Mouse (Mus musculus) left cerebral cortex, adult 18-20 months (tissue): ENCODE measurements at regions not wholly inside any gene's neighbourhood (a gene's known extent, or its start where the extent isn't known, plus 50 kb on each side); places are given as distances from the start of the nearest gene placed in this dataset.

ENCODE experiments used
- DNase-seq, 2 experiments: peaks; one replicate each; pipeline ENCODE4 v3.0.0; 2021 to 2022; ENCODE audit warnings: low spot score in 2 of 2, mixed read lengths in 1 of 2

- no peak for DNase-seq
These were observed 279.4 kb downstream of the Mctp2 start for GRCm38 (mm10) chr7:72027006-72027405.

DNA sequence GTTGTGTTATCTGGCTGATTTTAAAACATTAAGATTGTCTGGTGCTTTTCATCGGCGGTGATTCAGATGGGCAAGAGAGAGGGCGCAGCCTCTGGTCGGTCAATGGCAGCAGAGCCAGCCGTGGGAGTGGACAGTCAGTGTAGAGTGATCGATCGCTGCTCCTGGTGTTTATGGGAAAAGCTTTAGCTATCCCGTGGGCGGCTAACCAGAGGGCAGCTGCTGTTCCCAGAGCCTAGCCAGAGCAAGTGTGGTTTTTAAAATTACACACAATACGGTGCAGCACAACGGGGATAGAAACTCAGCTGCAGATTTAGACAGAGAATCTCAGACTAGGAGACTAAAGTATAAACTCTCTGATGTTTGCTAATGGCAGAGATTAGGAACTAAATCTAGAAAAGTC, 297.3 kb downstream of the Mctp2 start:
- no peak for DNase-seq

GRCm38 (mm10) chr7:72004311-72004710, 302.1 kb downstream of the Mctp2 start:
- no peak for DNase-seq

DNA sequence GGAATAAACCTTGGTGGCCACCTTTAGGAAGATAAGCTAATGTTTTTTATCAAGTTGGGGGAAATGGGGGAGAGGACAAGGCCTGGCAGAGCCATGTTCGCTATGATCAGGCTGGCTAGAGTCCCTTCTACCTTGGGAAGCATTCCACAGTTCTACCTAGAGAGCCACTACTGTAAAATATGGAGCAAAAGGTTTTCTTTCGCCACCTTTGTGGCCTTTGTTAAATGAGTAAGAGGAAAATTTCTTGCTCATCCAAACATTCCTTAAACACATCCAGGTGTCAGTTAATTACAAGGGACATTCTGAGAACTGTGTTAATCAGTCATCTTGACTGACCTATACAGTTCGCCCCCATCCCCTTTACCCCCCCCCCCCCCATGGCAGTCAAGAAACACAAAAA, 313.9 kb downstream of the Mctp2 start:
- no peak for DNase-seq

DNA sequence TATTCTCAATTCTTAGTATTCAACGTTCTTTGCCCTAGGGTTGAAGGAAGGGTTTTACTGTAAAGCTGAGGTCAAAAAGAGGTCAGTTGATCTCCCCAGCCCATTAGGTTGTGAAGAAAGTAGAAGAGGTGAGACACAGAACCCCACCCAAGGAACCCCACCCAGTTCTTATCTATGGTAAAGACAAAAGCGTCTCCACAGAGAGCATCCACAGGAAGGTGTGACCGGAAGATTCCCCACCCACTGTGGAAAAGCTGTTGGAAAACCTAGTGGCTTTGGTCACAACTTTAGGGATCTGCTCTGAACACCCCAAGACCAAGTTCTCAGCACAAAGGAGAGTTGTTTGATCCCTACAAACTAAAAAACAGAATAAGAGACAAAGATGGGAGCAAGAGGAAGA, 314.6 kb downstream of the Mctp2 start:
- no peak for DNase-seq

- no peak for DNase-seq
These were observed 315.2 kb downstream of the Mctp2 start for GRCm38 (mm10) chr7:71991206-71991605.

DNA sequence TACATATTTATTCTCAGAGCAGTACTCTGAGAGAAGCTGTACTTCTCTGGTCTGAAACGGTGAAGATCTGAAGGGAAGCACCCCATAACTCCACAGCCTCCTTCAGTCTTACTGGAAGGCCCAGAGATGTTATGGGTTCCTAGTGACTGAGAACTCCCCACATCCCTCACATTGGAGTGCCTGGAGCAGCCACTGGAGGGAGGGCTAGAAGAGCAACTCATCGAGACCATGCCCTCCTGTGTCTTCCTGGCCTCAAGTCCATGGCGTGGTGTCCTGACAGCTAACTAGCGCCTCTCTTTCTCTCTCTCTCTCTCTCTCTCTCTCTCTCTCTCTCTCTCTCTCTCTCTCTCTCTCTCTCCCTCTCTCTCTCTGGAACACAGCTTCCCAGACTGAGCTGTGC, 340.4 kb downstream of the Mctp2 start:
- DNase-seq = no peak

- DNase-seq = no peak
These were observed 343.0 kb downstream of the Mctp2 start for GRCm38 (mm10) chr7:71963456-71963855.

DNA sequence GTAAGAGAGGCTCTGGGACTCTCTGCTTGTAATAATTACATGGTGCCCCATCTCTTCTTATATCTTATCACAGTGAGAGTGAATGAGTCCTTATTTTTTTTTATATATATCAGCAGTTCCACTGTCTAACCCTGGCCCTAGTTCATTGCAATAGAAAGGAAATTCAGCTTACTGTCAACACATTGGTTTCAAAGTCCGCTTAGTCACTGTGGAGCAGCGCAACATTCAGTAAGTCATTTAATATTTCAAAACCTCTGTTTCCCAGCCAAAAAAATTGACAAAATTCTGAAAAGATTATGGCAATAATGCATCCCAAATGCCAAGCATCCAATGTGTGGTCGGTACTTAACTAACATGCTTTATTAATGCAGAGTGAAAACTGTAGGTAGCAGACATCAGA, 343.6 kb downstream of the Mctp2 start:
- no peak for DNase-seq

DNA sequence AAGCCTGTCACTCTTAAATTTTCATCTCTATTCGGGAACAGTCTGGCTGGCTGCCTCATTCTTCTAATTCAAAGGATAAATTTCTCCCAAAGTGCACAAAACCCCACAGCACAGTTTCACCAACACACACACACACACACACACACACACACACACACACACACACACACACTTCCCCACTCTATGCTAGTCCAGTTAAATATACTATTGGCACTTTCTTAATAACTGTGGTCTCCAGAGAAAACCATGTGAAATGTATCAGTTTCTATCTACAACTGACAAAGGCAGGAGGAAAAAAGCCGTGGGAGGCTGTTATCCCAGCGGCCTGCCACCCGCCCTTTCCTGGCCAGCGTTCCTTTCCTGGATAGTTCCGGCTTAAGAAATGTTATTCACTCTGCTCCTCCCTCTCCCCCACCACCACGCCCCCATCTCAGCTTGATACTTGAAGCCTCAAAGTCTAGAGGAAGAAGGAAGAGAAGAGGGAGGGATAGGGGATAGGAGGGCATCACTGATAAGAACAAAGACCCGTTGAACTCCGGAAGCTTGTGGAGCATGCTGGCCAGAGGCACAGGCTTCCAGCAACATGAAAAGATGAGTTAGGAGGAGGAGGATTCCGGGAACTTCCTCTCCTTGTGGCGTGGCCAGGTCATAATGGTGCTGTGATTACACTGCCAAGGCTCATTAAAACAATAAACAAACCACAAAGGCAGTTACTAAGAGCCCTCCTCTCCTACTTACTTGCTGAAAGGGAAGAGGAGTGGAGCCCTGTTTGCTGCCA, 345.8 kb downstream of the Mctp2 start:
- DNase-seq = no peak

DNA sequence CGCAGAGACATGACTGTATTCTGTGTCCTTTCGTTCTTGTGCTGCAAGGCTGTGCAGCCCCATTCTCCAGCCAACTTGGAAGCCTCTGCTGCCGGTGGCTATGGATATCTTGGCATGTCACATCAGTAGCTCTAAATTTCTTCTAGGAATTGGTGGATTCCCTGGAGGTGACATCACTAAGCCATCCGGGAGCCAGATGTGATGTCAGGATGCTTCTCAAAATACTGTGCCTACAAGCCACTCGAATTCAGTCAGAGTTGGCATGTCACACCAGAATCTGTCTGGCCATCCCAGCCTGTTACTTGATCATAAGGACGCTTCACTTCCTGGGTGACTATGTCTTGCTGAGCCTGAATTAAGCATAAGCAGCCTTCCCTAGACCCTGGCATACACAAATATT, 359.9 kb downstream of the Mctp2 start:
- no peak for DNase-seq

DNA sequence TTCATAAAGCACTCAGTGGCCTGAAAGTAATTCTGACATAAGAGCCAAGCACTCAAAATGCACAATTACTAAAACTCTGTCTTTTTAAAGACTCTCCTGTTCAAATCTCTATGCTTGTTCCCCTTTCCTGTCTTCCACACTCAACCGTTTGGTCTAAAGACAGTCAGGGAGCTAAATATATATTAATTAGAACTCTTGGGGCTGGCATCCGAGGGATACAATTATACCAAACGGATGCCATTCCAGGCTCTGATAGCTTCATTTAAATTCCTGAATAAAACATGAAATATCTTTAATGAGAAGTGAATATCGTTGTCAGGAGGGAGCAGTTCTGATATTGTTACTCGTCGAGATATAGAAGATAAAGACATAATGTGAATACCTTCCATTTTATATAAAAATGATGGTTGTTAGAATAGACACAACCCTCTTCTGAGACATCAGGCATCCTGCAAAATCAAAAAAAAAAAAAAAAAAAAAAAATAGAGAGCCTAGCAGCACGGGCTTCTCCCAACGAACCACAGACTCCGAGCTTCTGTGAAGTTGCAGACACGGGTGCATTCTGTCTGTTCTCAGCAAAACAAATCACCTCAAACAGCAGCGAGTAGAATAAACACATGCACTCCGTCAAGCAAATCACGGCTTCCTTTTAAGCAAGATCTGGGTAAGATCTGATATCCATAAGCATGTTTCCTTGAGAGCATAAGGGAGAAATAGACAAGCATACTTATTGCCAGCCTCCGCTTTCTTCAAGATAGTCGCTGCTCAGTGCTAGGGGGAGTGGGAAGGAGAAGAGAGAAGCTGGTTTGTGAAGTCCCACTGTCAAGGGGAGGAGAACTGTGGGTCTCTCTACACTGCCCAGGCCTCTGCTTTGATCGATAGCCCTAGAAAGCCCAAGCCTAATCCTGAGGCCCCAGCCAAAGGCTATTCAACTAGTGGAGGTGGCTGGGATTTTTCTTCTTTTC, 363.0 kb downstream of the Mctp2 start:
- DNase-seq = peak in 1 of 2 experiments; percentile 2

GRCm38 (mm10) chr7:71937731-71938130, 368.7 kb downstream of the Mctp2 start:
- DNase-seq = no peak

GRCm38 (mm10) chr7:71936690-71937089, 369.7 kb downstream of the Mctp2 start:
- DNase-seq = no peak
